In genomic region chr16:64723273-64724057, GRCm38 (mm10) we compare ENCODE assay signal across 8 mouse cellular contexts. TPM values are rescaled to one million over a fixed set of nuclear protein-coding genes. Genes with fewer than 3 reads are reported as not detected.
DNase-seq lines count a peak whose midpoint lies in the region; ATAC-seq and TF ChIP-seq lines count a peak whose summit lies in the region.

No protein-coding gene starts in this region.

- no peak overlapping the region for H3K4me2 ChIP-seq in hindbrain, embryonic 11.5 days (replicated peaks; ENCODE audit: low read depth, low read length)

- TF ChIP-seq CTCF in Patski (IDR thresholded peaks at IDR 0.05), result peak; percentile 62

- no peak overlapping the region for H3K9ac ChIP-seq in hindbrain, embryonic 11.5 days (ENCODE audit: low read depth, low read length)

- 51% methylated on average over 4 of the region's 4 CpGs for WGBS in hindbrain, embryonic 11.5 days

- no peaks in the 10 kb centered on the region for H3K36me3 ChIP-seq in hindbrain, embryonic 11.5 days (ENCODE audit: control insufficient read depth, insufficient read depth, low read length)

- in situ Hi-C loops in Patski (cut with MboI; ENCODE audit: low pct_unique_long_range_greater_than_20kb), result no loop called here

- POLR2A ChIA-PET in Patski (lab: Charles Lee), result no interaction called here

- H3K27ac ChIP-seq in hindbrain, embryonic 11.5 days (ENCODE audit: low read depth, low read length), result no peak overlapping the region

- H3K9me3 ChIP-seq in hindbrain, embryonic 11.5 days (ENCODE audit: control insufficient read depth, low read length), result no peaks in the 10 kb centered on the region

- no peak overlapping the region for H3K4me3 ChIP-seq in hindbrain, embryonic 11.5 days (ENCODE audit: low read depth, low read length)

- DNase-seq in Patski (ENCODE audit: low read depth, low spot score), result no peak
- DNase-seq in cerebellum, adult 8-10 months, result peak; percentile 78
- DNase-seq in forelimb bud, embryonic 11.5 days (ENCODE audit: low read depth, low spot score), result peak; percentile 80
- DNase-seq in hindbrain, embryonic 11.5 days (ENCODE audit: low spot score), result peak; percentile 70
- DNase-seq in layer of hippocampus, adult 9-11 months, result peak; percentile 48
- peak; percentile 3 for DNase-seq in lung, postnatal 25 days (ENCODE audit: low spot score)
- DNase-seq in right cerebral cortex, adult 18-20 months, result peak; percentile 69
- DNase-seq in spleen, adult 12 weeks (ENCODE audit: low spot score), result no peak

- peaks cover 43% of the 10 kb centered on the region for H3K27me3 ChIP-seq in Patski
- H3K27me3 ChIP-seq in hindbrain, embryonic 11.5 days (ENCODE audit: control insufficient read depth, insufficient read depth, low read length), result no peaks in the 10 kb centered on the region

- no peaks in the 10 kb centered on the region for H3K4me1 ChIP-seq in hindbrain, embryonic 11.5 days (replicated peaks; ENCODE audit: control insufficient read depth, insufficient read depth, low read length)

- ATAC-seq in Patski, result peak; percentile 88
- peak; percentile 84 for ATAC-seq in hindbrain, embryonic 11.5 days (ENCODE audit: low FRiP score)

- CTCF ChIA-PET in Patski (lab: Charles Lee), result no interaction called here

RNA-seq across cellular contexts. Expression of gene 4930453N24Rik, which starts 47.5 kb away (rescaled TPM):
- polyA plus RNA-seq in Patski (2021), result 25.8 TPM
- 34.5 and 39.7 TPM in 2 replicates for polyA plus RNA-seq in hindbrain, embryonic 11.5 days (2014; fragmentation: Nextera tagmentation; extraction: Ambion mirVana)

Comparison
In these comparisons a context has a peak if more than half of its experiments do, and no peak if none do; other contexts are left out.
1. DNase-seq: peak in cerebellum, adult 8-10 months (single experiment), forelimb bud, embryonic 11.5 days (single experiment), hindbrain, embryonic 11.5 days (single experiment), layer of hippocampus, adult 9-11 months (single experiment), lung, postnatal 25 days (single experiment) and right cerebral cortex, adult 18-20 months (single experiment); none in Patski (single experiment) and spleen, adult 12 weeks (single experiment).